Mouse (Mus musculus) MEL (cell line): ENCODE measurements around the gene Klb.

Source experiments
- CHD1 ChIP-seq: IDR thresholded peaks from 2 replicates; pipeline ENCODE4 v1.6.1; 2012; ENCODE audit warnings: low read depth, mild to moderate bottlenecking, inconsistent platforms, low read length, improper control_type of control experiment
- CTCF ChIP-seq, 3 experiments: IDR thresholded peaks in 2 of 3; conservative IDR thresholded peaks in 1 of 3; 2 replicates each; pipeline ENCODE4 v1.5.1; 2011 to 2012; ENCODE audit warnings: low read length in 3 of 3, low read depth in 2 of 3, mild to moderate bottlenecking in 2 of 3, improper control_type of control experiment in 1 of 3, inconsistent platforms in 1 of 3, mixed read lengths in 1 of 3, moderate library complexity in 1 of 3; ENCODE audit not compliant: control insufficient read depth in 1 of 3, insufficient read depth in 1 of 3, poor library complexity in 1 of 3, severe bottlenecking in 1 of 3
- EP300 ChIP-seq, 2 experiments: IDR thresholded peaks; 2 replicates each; pipeline ENCODE4 v1.6.1; 2011; ENCODE audit warnings: improper control_type of control experiment in 2 of 2, low read length in 2 of 2, low read depth in 1 of 2, mild to moderate bottlenecking in 1 of 2
- KAT2A ChIP-seq: conservative IDR thresholded peaks from 2 replicates; pipeline ENCODE4 v1.6.1; 2012; ENCODE audit warnings: low read depth, low read length, improper control_type of control experiment, inconsistent platforms
- MAFK ChIP-seq: IDR thresholded peaks from 2 replicates; pipeline ENCODE4 v1.6.1; 2011; ENCODE audit warnings: low read depth, mild to moderate bottlenecking, low read length, improper control_type of control experiment, borderline replicate concordance
- MAX ChIP-seq: IDR thresholded peaks from 2 replicates; pipeline ENCODE4 v1.6.1; 2011; ENCODE audit warnings: low read length, improper control_type of control experiment
- MXI1 ChIP-seq: IDR thresholded peaks from 2 replicates; pipeline ENCODE4 v1.6.1; 2011; ENCODE audit warnings: mild to moderate bottlenecking, low read depth, low read length, improper control_type of control experiment
- NRF1 ChIP-seq: IDR thresholded peaks from 2 replicates; pipeline ENCODE4 v1.6.1; 2014; ENCODE audit warnings: low read depth, mild to moderate bottlenecking, inconsistent platforms, low read length, improper control_type of control experiment, moderate library complexity; ENCODE audit not compliant: poor library complexity, insufficient read depth, severe bottlenecking
- POLR2A ChIP-seq, 2 experiments: IDR thresholded peaks; 2 replicates each; pipeline ENCODE4 v1.6.1; 2011 to 2012; ENCODE audit warnings: low read length in 2 of 2, mild to moderate bottlenecking in 2 of 2, control low read depth in 1 of 2, improper control_type of control experiment in 1 of 2, low read depth in 1 of 2, moderate library complexity in 1 of 2; ENCODE audit not compliant: control insufficient read depth in 1 of 2, insufficient read depth in 1 of 2, poor library complexity in 1 of 2
- POLR2AphosphoS5 ChIP-seq: IDR thresholded peaks from 2 replicates; pipeline ENCODE4 v1.6.1; 2012; ENCODE audit warnings: low read depth, borderline replicate concordance, mild to moderate bottlenecking, inconsistent platforms, low read length, moderate library complexity, mixed read lengths
- SMC3 ChIP-seq: IDR thresholded peaks from 2 replicates; pipeline ENCODE4 v1.6.1; 2011; ENCODE audit warnings: low read depth, low read length, improper control_type of control experiment
- UBTF ChIP-seq: IDR thresholded peaks from 2 replicates; pipeline ENCODE4 v1.6.1; 2012; ENCODE audit warnings: low read depth, mild to moderate bottlenecking, inconsistent platforms, low read length, improper control_type of control experiment, moderate library complexity, borderline replicate concordance; ENCODE audit not compliant: insufficient read depth

DNA sequence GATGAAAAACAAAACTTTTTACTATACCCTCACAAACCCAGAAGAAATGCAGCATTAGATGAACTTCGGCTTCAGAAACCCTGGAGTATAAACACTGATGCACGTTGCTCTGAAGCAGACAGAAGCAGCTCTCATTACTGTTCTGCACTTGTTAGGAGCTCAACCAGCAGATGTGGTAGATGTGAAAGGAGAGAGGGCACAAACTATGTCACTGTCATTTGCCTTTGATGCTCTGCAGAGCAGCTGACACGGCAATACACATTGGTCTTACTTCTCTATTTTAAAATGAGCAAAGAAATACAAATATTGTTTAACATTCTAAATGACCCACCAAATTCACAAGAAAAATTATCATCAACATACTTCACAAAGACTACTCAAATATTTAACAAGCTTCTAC lies 18.1 kb upstream of the Klb start:
- TF ChIP-seq KAT2A (no peak), UBTF (no peak), MXI1 (no peak), POLR2A (IDR thresholded peaks at IDR 0.05; ENCODE audit: control insufficient read depth in 1 of 2, insufficient read depth in 1 of 2, low read depth in 1 of 2, low read length in 2 of 2, poor library complexity in 1 of 2) (no peak), CHD1 (no peak), EP300 (IDR thresholded peaks at IDR 0.05; ENCODE audit: low read depth in 1 of 2, low read length in 2 of 2) (no peak), CTCF (IDR thresholded peaks at IDR 0.05 in 2 of 3, conservative IDR thresholded peaks at IDR 0.05 in 1 of 3; ENCODE audit: control insufficient read depth in 1 of 3, insufficient read depth in 1 of 3, low read depth in 2 of 3, low read length in 3 of 3, poor library complexity in 1 of 3, severe bottlenecking in 1 of 3) (no peak), NRF1 (no peak), MAX (no peak), SMC3 (no peak), MAFK (no peak), POLR2AphosphoS5 (no peak)
